Mouse (Mus musculus) T-cell, adult 2 months (primary cell): ENCODE results near the gene Cox5b.

Experiments
- DNase-seq: peaks from one replicate; pipeline ENCODE4 v3.0.0; 2022; ENCODE audit warnings: low spot score

Cox5b gene

DNA sequence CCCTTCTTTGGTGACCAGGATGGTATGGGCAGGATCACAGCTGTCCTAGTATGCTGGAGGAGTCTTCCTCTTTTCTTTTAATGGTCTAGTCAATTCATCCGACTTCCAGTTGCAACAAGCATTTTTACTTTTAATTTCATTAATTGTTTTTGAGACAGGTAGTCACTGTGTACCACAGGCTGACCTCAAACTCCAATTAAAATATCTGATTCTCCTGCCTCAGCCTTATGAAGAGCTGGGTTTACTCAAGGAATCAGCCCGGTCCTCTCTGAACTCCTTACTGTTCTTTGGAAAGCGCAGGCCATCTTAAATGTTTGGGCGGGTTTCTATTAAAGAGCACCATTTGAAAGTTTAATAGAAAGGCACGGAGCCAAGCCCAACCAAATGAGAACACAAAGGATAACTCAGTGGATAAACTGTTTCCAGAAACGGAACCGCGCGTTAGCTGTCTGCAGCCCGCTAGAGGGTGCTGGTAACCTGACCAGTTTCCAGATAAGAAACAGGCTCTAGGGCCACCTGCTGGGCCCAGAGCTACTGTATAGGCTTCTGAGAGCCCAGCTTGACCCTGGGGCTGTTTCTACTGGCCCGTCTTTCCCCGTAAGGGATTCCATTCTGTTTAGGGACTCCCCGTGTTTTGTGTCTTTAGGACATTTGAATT is 7.3 kb upstream of the Cox5b start:
- DNase-seq, result peak; percentile 64

DNA sequence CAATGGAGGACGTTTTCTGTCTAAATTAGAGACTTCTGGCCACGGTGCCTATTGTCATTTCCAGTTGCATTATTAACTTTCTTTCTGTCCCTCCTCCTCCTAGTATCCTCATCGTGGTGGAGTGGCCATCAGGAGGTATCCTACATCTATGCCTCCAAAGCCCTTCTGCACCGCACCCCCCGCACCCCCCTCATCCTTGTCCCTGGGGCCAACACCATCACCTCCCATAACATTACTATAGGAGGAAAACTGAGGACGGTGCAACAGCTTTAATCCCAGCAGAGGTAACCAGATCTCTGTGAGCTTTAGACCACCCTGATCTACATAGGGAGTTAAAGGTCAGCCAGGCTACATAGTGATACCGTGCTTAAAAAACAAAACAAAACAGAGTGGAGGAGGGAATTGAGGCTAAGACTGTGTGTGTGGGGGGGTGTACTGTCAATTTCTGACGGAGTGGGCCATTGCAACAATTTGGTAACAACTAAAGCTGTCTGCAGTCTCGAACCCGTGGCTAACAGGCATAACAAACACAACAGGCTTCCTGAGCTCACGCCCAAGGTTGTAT is 496 bp upstream of the Cox5b start:
- DNase-seq, result no peak

DNA sequence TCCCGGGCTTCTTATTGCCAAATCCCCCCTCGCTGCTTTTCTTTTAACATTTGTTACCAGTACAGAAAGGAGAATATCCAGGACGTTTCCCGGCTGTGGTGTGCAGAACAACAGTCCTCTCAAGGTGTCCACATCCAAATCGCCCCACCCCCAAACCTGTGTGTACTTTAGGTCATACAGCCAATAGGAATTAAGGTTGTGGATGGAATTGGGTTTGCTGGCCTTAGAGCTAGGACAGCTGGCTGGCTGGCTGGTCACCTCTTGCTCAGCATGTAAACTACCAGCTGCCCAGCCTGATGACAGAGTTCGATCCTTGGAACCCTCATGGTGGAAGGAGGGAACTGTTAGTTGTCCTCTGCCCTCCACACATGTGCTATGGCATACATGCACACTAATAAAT is 3.6 kb downstream of the Cox5b start:
- DNase-seq, result no peak

DNA sequence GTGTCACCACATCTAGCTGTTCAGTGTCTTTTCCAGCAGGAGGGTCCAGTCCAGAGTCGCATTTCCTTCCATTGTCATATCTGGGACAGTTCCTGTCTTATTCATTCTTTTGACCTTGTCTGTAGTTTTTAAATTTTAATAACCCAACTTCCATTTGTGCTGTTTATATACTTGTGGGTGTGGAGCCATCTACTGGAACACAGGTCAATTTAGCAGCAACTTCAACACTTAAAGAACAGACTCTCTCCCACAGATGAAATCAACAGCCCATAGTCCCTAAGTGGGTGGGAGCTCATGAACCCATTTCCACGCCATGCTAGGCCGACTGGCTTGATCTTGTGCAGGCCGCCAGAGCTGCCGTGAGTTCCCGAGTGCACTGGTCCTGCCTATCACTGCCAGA is 5.2 kb downstream of the Cox5b start:
- no peak for DNase-seq

DNA sequence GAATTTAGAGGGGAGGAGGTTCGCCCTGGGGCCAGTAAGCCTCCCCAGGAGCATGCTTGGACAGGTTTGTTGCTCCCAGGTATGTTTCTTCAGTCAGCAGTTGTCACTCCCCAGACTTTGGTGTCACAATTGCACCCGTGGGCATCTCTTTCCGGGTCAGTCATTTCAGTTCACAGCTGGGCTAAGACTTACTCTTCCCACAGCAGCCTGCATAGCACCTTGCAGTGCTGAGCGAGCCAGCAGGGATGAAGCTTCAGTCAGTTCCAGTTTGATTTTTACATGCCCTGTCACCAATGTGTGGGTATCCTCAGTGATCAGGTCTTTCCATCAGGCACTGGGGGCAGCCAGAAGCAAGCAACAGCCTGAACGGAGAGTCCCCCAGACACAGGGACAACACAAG is 5.8 kb downstream of the Cox5b start:
- DNase-seq, result no peak

DNA sequence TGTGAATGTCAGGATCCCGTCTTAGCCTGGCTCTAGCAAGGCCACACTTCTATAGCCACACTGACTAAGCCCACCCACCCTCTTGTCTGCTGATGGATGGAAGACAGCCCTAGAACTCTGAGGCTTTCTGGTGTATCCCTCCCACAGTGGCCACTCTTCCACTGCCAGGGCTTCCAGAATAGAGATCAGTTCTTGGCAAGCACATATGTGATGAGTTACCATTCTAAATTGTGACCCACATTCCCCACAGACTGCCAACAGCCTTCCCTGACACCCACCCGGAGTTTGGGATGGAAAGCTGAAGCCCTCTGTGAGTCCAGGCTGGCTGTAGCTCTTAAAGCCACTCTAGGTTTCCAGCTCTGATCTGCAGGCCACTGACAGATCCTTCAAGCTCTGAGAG is 15.9 kb downstream of the Cox5b start:
- DNase-seq, result no peak

DNA sequence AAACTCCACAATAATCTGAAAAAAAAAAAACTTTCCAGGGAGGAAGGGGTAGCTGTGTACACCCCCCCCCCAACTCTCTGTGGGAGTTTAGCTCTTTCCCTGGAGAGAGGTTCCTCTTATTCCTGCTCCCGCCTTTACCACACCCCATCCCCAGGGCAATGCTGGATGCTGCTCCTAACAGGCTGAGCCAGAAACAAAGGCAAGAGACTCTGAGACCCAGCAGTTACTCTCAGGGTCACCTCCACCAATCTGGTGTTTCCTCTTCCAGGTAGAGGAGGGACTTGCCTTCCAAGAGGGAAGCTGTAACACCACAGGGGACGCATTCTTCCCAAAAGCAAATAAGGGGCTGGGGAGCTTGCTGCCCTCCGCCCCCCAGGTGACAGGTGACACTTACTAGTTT is 16.5 kb downstream of the Cox5b start:
- DNase-seq, result no peak

DNA sequence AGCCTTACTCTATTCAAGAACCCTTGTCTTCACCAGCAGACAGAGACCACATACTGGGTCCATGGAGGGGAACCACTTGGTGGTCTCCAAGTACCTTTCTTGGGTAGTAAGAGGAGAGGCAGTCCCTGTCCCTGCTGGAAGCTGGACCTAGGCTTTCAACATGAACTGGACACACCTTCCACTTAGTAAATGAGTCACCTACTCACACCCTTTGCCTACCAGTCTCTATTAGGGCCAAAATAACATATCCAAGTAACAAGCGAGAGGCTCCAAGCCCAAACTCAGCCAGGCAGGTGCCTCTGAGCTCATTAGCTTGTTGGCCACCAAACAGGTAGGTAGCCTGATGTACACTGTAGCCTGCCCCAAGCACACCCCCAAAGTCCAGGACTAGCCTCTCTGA is 17.4 kb downstream of the Cox5b start:
- DNase-seq, result no peak

DNA sequence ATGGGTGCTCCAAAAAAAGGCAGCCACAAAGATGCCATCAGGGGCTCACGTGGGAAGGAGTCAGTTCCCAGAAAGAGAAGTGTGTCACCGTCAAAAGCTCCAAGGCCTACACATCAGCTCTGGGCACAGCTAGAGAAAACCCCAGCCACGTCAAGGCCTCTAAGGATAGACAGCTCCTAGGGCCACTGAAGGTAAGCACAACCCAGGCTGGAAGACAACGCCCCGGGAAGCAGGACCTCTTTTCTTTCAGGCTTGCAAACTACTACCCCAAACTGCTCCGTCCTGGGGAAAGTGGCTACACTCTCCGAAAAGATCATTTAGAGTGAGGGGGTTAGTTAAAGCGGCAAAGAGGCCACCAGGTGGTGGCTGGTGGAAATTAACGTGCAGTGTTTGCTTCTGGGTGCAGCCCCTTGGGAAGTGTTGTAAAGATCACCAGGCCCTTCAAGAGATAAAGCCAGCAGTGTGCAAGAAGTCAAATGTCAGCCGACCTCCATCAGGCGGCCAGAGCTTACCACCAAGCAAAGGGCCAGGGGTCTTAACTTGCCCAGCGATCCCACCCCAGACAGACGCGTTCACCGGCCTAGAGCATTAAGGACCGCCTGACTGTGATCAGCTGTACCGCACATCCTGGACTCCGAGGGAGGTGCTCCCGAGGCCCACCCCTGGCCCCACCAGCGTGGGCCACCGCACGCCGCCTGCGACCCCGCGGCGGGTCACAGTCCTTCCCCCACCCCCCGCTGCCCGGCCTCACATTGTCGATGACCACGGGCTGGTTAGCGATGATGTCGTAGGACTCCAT is 18.0 kb downstream of the Cox5b start:
- peak; percentile 61 for DNase-seq

DNA sequence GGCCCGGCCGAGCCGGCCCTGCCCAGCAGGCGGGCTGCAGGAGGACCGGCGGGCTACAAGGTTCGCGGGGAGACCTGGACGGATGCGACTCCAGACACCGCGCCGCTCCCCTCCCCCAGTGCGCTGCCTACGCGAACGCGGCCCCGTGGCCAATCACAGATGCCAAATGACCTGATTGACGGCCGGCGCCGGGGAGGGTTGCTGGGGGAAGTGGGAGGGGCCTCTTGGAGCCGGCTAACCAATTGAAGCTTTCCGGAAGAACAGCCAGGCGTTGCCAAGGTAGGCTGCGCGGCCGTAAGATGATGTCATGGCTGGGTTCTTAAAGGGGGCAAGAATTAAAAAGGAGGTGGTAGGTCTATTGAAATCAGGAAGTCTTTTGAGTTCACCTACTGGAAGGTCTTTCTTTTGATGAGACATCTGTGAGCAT is 18.6 kb downstream of the Cox5b start, which contains the start of gene 4933424G06Rik:
4933424G06Rik (plus strand) TSS at position 296 of the 427 bp plus-strand sequence.
- peak; percentile 99 for DNase-seq

DNA sequence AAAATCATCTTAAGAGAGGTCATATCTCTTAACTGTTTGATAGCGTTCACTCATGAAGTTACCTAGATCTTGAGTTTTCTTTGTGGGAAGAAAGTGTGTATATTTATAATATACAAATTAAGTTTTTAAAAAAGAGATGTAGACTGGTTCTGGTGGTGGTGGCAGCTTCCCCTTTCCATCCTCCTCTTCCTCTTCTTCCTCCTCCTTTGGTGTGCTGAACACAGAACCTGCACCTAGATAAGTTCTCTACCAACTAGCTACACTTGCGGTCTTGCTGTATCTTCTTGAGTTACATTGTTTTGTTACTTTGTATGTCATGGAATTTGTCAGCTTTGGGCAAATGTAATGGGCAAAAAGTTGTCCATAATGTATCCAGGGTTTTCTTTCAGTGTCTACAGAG is 19.9 kb downstream of the Cox5b start:
- no peak for DNase-seq

DNA sequence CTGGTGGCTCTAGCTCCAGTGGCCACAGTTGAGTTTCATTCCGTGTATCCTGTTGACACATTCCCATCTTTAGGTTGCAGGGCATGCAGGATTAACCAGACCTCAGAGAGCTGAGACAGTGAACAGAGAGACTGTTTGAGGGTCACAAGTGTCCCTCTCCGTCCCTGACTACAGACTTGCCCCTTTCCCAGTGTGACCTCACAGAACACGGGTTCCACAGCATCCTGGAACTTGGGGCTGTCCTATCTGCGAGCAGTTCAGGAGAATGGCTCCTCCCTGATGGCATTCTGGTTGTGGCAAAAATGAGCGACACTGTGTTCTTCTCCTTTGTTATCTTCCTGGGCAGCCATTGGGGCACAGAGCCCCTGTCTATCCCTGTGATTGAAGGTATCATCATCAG is 23.1 kb downstream of the Cox5b start, which contains the start of gene Actr1b:
Actr1b (minus strand) TSS at position 112 of the 400 bp plus-strand sequence.
- no peak for DNase-seq

DNA sequence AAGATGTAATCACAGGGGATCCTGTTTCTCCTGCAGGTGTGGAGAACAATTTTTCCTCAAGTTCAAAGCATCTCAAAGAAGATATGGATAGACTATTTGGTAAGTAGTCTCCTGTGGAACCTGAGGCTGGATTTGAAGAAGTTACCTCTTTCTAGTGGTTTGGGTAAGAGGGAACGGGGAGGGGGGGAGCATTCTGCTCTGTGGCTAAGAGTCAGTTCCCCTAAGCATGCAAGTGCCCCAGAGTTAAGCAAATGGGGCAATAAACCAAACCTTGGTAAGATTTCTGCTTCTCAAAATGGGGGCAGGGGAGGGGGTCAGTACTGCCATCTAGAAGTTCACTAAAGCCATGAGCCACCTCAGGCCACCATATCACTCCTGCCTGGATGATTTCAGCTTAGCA is 27.5 kb downstream of the Cox5b start:
- no peak for DNase-seq

DNA sequence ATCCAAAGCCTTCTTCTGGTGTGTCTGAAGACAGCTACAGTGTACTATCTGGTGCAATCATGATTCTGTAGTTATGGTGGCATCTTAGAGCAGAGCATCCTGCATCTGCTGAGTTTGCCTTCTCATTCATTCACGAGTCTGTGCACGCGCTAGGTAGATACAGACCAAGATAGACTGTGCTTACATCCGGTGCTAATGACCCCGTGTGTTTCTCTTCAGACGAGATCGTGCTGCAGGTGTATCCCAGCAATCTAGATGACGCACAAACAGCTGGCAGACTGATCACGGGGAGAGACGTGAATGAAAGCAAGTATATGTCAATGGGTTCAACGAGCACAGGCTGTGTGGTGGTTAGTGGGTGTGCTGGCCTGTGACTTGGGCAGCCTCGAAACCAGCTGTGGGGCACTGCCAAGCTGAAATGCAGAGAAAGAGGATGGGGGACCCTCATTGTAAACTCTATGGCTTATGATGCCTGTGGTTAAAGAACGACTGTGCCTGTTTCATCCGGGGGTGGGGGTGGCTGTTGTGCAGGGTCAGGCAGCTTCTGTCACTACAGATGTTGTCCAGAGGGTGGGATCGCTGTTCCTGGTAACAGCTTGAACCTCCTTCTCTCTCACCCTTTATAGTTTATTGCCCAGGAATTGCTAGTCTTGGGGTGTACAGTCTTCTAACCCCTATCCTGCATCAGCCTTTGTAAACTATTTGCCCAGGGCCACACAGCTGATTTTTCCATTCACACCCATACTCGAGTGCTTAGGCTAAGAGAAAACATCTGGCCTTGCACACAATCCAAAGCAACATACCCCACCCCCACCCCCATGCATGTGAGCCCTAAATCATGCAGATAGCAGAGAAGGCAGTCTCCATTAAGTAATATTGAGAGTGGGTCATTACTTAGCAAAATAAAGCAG is 32.2 kb downstream of the Cox5b start:
- DNase-seq, result peak; percentile 77

DNA sequence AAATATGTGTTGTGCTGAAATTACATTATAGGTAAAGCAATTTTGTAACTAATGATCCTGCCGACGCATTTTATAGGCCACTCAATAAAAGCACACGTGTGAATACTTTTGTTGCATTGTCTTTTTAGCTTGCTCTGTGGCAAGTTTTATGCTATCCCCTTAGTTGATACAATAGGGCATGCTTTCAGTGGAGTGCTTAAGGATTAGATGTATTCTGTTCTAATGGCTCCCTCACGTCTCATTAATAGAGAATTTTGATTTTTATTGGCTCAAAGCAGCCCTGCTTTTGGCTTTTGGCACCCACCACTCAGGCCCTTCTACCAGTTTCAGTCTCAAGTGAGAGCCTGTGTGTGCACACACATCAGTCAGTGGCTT is 32.8 kb downstream of the Cox5b start:
- DNase-seq, result no peak

DNA sequence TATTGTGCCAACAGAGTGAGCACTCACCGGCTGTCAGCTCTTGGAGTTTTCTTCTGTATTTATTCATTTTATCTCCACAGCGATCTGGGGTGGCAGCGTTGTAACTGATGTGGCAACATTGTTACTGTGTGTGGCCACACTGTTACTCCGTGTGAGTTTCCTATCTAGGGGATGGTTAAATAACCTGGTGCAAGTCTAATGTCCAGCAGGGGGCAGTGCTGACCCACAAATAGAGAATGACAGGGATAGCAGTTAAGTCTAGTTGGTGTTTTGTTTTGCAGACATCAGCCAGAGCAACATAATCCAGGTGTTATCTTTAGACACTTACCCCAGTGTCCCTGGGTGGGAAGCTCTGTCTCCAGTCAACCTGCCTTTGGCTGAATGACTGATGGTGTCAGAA is 46.1 kb downstream of the Cox5b start:
- peak; percentile 82 for DNase-seq

DNA sequence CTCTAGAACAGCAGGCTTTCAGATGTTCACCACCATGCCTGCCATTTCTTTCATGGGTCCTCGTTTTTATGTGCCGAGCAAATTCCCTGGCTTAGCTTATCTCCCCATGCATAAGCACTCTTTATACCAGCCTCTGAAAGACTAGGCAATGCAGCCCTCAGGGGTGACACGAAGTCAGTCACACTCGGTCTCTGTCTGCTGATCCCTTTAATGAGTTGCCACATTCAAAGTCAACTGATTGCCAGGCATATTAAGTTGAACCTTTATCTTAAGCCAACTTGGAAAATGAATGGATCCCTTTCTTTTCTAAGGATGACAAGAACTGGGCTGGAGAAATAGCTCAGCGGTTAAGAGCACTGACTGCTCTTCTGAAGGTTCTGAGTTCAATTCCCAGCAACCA is 48.0 kb downstream of the Cox5b start:
- no peak for DNase-seq

DNA sequence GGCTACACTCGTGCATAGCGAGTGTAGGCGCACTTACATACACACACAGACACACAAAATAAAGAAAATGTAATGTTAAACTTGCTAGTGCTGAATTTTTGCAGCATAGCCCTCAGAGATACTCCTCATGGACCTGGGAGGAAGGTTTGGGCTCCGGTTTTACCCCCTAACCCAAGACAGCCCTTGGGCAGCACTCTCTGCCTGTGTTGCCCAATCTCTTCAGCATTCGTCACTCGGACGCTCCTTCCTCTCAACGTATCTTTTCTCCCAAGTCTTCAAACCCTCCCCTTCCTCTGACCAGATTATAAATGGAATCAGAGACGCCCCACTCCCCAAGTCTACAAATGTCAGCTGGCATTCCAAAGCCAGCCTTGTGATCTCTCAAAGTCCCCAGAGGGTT is 51.8 kb downstream of the Cox5b start:
- DNase-seq, result no peak
